Mouse (Mus musculus) embryonic facial prominence, embryonic 15.5 days (tissue): ENCODE measurements around the gene Gsdmc4. TPM values are rescaled to one million over a fixed set of nuclear protein-coding genes. Genes with fewer than 3 reads are reported as not detected.
"Not testable (repeated sequence)": the region's sequence is repeated elsewhere in the genome, so short reads cannot be mapped to it uniquely, and the experiment has no call there.

Source experiments
- ATAC-seq: fragments of 200-750 bp; cut with Nextera tagmentation; 2 replicates; pipeline ENCODE4 v1.8.0; 2017; ENCODE audit warnings: low read depth, moderate TSS enrichment; ENCODE audit not compliant: insufficient number of reproducible peaks, low FRiP score, low TSS enrichment
- H3K27ac ChIP-seq: fragments of 300-500 bp; sonication (generic); replicated peaks from 2 replicates; pipeline ENCODE4 v1.5.1; 2015; ENCODE audit warnings: mild to moderate bottlenecking, inconsistent platforms
- H3K27me3 ChIP-seq: fragments of 300-500 bp; sonication (generic); 2 replicates; pipeline ENCODE4 v1.6.1; 2015; ENCODE audit warnings: inconsistent platforms
- H3K36me3 ChIP-seq: fragments of 300-500 bp; sonication (generic); 2 replicates; pipeline ENCODE4 v1.6.1; 2015; ENCODE audit warnings: mild to moderate bottlenecking, inconsistent platforms
- H3K4me1 ChIP-seq: fragments of 300-500 bp; sonication (generic); 2 replicates; pipeline ENCODE4 v1.6.1; 2015; ENCODE audit warnings: inconsistent platforms
- H3K4me2 ChIP-seq: fragments of 300-500 bp; sonication (generic); replicated peaks from 2 replicates; pipeline ENCODE4 v1.6.1; 2015; ENCODE audit warnings: mild to moderate bottlenecking, inconsistent platforms
- H3K4me3 ChIP-seq: fragments of 300-500 bp; sonication (generic); replicated peaks from 2 replicates; pipeline ENCODE4 v1.5.1; 2015; ENCODE audit warnings: mild to moderate bottlenecking, inconsistent platforms
- H3K9ac ChIP-seq: fragments of 300-500 bp; sonication (generic); 2 replicates; pipeline ENCODE4 v1.6.1; 2015; ENCODE audit warnings: inconsistent platforms
- H3K9me3 ChIP-seq: fragments of 300-500 bp; sonication (generic); replicated peaks from 2 replicates; pipeline ENCODE4 v1.6.1; 2016; ENCODE audit warnings: inconsistent platforms
- WGBS: fragments of 180-500 bp; shearing (Covaris S2); methylation state at CpG from one replicate; pipeline ENCODE4 v1.1.7; 2015; 5-methylcytosine and 5-hydroxymethylcytosine counted together
- polyA plus RNA-seq: library from polyadenylated mRNA; unstranded; fragments of >200 nt; fragmentation: Nextera tagmentation; extraction: Ambion mirVana; gene quantifications from 2 replicates; pipeline ENCODE4 v1.2.1, GENCODE M21; 2015

The Gsdmc4 gene
- polyA plus RNA-seq = 0.09 TPM in 1 of 2 replicates, not detected in the other

GRCm38 (mm10) chr15:63912197-63912596 is at the start of gene Gsdmc4:
Gene Gsdmc4 (minus strand): TSS chr15:63912297.
- not testable (repeated sequence) for H3K9ac ChIP-seq
- WGBS = 86% methylated on average over 2 of the region's 2 CpGs

GRCm38 (mm10) chr15:63960542-63960941 is 48.4 kb upstream of the Gsdmc4 start:
- no peak overlapping the region for H3K27ac ChIP-seq
- no peaks in the 10 kb centered on the region for H3K4me1 ChIP-seq
- H3K4me3 ChIP-seq = no peak overlapping the region
- 88% methylated on average over 2 of the region's 2 CpGs for WGBS
- H3K36me3 ChIP-seq = no peaks in the 10 kb centered on the region
- no peak overlapping the region for H3K4me2 ChIP-seq
- no peaks in the 10 kb centered on the region for H3K27me3 ChIP-seq
- no peak for ATAC-seq
- H3K9me3 ChIP-seq = no peaks in the 10 kb centered on the region
- no peak overlapping the region for H3K9ac ChIP-seq

More at GRCm38 (mm10) chr15:63912197-63912596, at the start of gene Gsdmc4:
- not testable (repeated sequence) for H3K4me1 ChIP-seq, H3K9me3 ChIP-seq, H3K27ac ChIP-seq, ATAC-seq, H3K27me3 ChIP-seq, H3K4me3 ChIP-seq, H3K4me2 ChIP-seq, H3K36me3 ChIP-seq

DNA sequence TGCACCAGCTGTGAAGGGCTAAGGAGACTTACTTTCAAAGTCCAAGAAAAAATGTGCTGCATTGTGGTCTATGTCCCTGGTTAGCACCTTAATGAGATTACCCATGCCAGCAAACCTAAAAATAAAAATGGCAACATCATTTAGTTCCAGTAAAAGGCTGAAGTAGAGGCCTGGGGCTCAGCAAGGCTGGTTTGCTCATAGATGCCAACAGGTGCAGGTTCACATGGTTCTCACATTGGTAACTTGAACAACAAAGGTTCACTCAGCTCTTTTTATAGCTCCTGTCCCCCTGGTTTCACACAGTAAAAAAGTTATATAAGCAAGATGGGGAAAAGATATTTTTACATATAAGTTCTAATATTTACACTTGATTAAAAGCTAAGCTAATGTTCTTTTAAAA is 45.5 kb upstream of the Gsdmc4 start:
- no peaks in the 10 kb centered on the region for H3K4me1 ChIP-seq
- H3K36me3 ChIP-seq = no peaks in the 10 kb centered on the region
- no peak overlapping the region for H3K9ac ChIP-seq
- no peaks in the 10 kb centered on the region for H3K27me3 ChIP-seq
- no peak overlapping the region for H3K4me2 ChIP-seq
- ATAC-seq = no peak
- H3K27ac ChIP-seq = no peak overlapping the region
- H3K4me3 ChIP-seq = no peak overlapping the region
- H3K9me3 ChIP-seq = no peaks in the 10 kb centered on the region

GRCm38 (mm10) chr15:63953256-63953655 is 41.2 kb upstream of the Gsdmc4 start:
- Histone ChIP-seq H3K4me3 (no peak overlapping the region), H3K4me2 (no peak overlapping the region), H3K9ac (no peak overlapping the region), H3K27ac (no peak overlapping the region), H3K9me3 (no peaks in the 10 kb centered on the region), H3K27me3 (no peaks in the 10 kb centered on the region), H3K36me3 (no peaks in the 10 kb centered on the region), H3K4me1 (no peaks in the 10 kb centered on the region)
- 77% methylated on average over 4 of the region's 4 CpGs for WGBS
- no peak for ATAC-seq

DNA sequence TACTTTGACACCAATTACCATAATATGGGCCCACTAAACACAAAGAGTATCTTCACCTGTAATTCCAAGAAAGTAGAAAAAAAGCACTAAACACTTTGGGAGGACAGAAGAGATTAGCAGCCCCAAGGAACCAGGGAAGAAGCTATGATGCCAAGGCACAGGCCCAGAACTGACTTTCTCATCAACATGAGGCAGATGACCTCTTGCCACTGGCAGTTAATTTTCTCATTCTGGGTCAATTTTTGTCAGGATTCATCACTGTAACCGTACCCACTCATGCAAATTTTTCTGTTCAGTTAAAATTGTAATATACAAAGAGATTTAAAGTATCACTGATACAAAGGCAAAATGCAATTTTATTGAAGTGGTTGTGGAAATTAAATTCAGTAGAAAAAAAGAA is 29.1 kb upstream of the Gsdmc4 start:
- H3K36me3 ChIP-seq = peaks cover 26% of the 10 kb centered on the region
- no peak overlapping the region for H3K4me3 ChIP-seq
- no peak overlapping the region for H3K9ac ChIP-seq
- no peak overlapping the region for H3K4me2 ChIP-seq
- no peak for ATAC-seq
- H3K4me1 ChIP-seq = no peaks in the 10 kb centered on the region
- no peaks in the 10 kb centered on the region for H3K27me3 ChIP-seq
- H3K9me3 ChIP-seq = no peaks in the 10 kb centered on the region
- 83% methylated on average over 1 of the region's 1 CpGs for WGBS
- H3K27ac ChIP-seq = no peak overlapping the region

GRCm38 (mm10) chr15:63932656-63933055 is 20.6 kb upstream of the Gsdmc4 start:
- H3K4me1 ChIP-seq = no peaks in the 10 kb centered on the region
- H3K9me3 ChIP-seq = no peaks in the 10 kb centered on the region
- H3K27me3 ChIP-seq = no peaks in the 10 kb centered on the region
- ATAC-seq = no peak
- H3K4me2 ChIP-seq = no peak overlapping the region
- H3K4me3 ChIP-seq = no peak overlapping the region
- peaks cover 38% of the 10 kb centered on the region for H3K36me3 ChIP-seq
- no peak overlapping the region for H3K9ac ChIP-seq
- no peak overlapping the region for H3K27ac ChIP-seq
- 95% methylated on average over 1 of the region's 1 CpGs for WGBS

GRCm38 (mm10) chr15:63931404-63931803 is 19.3 kb upstream of the Gsdmc4 start:
- Histone ChIP-seq H3K27ac (no peak overlapping the region), H3K36me3 (peaks cover 35% of the 10 kb centered on the region), H3K9ac (no peak overlapping the region), H3K9me3 (no peaks in the 10 kb centered on the region), H3K4me1 (no peaks in the 10 kb centered on the region), H3K27me3 (no peaks in the 10 kb centered on the region), H3K4me2 (no peak overlapping the region), H3K4me3 (no peak overlapping the region)
- no peak for ATAC-seq
- WGBS = 90% methylated on average over 1 of the region's 1 CpGs

GRCm38 (mm10) chr15:63930107-63931041 is 18.3 kb upstream of the Gsdmc4 start:
- H3K4me1 ChIP-seq = no peaks in the 10 kb centered on the region
- peaks cover 32% of the 10 kb centered on the region for H3K36me3 ChIP-seq
- H3K27ac ChIP-seq = no peak overlapping the region
- H3K4me3 ChIP-seq = no peak overlapping the region
- H3K9ac ChIP-seq = no peak overlapping the region
- no peak for ATAC-seq
- H3K4me2 ChIP-seq = no peak overlapping the region
- H3K9me3 ChIP-seq = no peaks in the 10 kb centered on the region
- 85% methylated on average over 18 of the region's 18 CpGs for WGBS
- H3K27me3 ChIP-seq = no peaks in the 10 kb centered on the region

DNA sequence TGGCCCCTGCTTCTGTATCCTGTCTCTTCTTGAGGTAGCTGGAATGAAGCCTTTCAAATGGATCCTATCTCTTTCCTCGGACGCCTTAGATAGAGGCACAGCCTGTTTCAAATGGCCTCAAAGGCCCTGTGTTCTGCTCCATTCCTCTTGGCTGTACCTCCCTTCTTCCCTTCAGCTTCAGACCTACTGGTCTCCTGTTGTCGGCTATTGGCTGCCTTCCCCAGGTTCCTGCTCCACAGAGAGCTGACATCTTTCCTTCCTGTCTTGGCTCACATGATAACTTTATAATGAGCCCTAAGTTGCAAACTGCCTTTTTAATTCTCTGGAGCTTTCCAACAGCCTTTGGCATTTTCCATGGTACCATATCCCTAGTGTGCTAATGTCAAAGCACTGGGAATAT is 14.1 kb upstream of the Gsdmc4 start:
- no peaks in the 10 kb centered on the region for H3K9me3 ChIP-seq
- no peak for ATAC-seq

GRCm38 (mm10) chr15:63924484-63924883 is 12.4 kb upstream of the Gsdmc4 start:
- WGBS = 86% methylated on average over 1 of the region's 1 CpGs
- no peaks in the 10 kb centered on the region for H3K4me1 ChIP-seq
- no peaks in the 10 kb centered on the region for H3K9me3 ChIP-seq
- no peak overlapping the region for H3K4me2 ChIP-seq
- H3K36me3 ChIP-seq = peaks cover 9% of the 10 kb centered on the region; the same call in 1 of the 2 replicates
- H3K27ac ChIP-seq = no peak overlapping the region
- H3K4me3 ChIP-seq = no peak overlapping the region
- ATAC-seq = no peak
- H3K27me3 ChIP-seq = no peaks in the 10 kb centered on the region
- H3K9ac ChIP-seq = no peak overlapping the region

More for the DNA sequence above, 14.1 kb upstream of the Gsdmc4 start:
- no peak overlapping the region for H3K9ac ChIP-seq
- no peak overlapping the region for H3K4me2 ChIP-seq
- 88% methylated on average over 3 of the region's 3 CpGs for whole genome bisulfite sequencing
- H3K36me3 ChIP-seq = peaks cover 19% of the 10 kb centered on the region
- no peak overlapping the region for H3K27ac ChIP-seq
- H3K4me1 ChIP-seq = no peaks in the 10 kb centered on the region
- no peak overlapping the region for H3K4me3 ChIP-seq
- no peaks in the 10 kb centered on the region for H3K27me3 ChIP-seq

- H3K9ac ChIP-seq, H3K9me3 ChIP-seq, H3K4me3 ChIP-seq, ATAC-seq, H3K27me3 ChIP-seq, H3K4me1 ChIP-seq, H3K36me3 ChIP-seq, H3K27ac ChIP-seq, H3K4me2 ChIP-seq: not testable (repeated sequence)
- 74% methylated on average over 2 of the region's 5 CpGs for WGBS
Measured at GRCm38 (mm10) chr15:63921618-63922017, 9.5 kb upstream of the Gsdmc4 start.

- not testable (repeated sequence) for H3K27me3 ChIP-seq, ATAC-seq, H3K4me3 ChIP-seq, H3K27ac ChIP-seq, H3K9me3 ChIP-seq, H3K36me3 ChIP-seq, H3K9ac ChIP-seq, H3K4me2 ChIP-seq, H3K4me1 ChIP-seq
- WGBS = 80% methylated on average over 2 of the region's 2 CpGs
Measured at GRCm38 (mm10) chr15:63919728-63920127, 7.6 kb upstream of the Gsdmc4 start.
